Mouse (Mus musculus) G1E (cell line): ENCODE results near the gene Pitx1.

ENCODE experiments used
- CTCF ChIP-seq: IDR thresholded peaks from 2 replicates; pipeline ENCODE4 v1.5.1; 2012; ENCODE audit warnings: low read depth, low read length, inconsistent platforms, mixed read lengths
- GATA1 ChIP-seq: IDR thresholded peaks from 2 replicates; pipeline ENCODE4 v1.6.1; 2012; ENCODE audit warnings: borderline replicate concordance, low read length, inconsistent platforms, mixed read lengths
- POLR2AphosphoS5 ChIP-seq: IDR thresholded peaks from 2 replicates; pipeline ENCODE4 v1.6.1; 2012; ENCODE audit warnings: low read depth, low read length, inconsistent platforms; ENCODE audit not compliant: insufficient replicate concordance
- TAL1 ChIP-seq: conservative IDR thresholded peaks from 2 replicates; pipeline ENCODE4 v1.6.1; 2012; ENCODE audit warnings: low read depth, low read length, inconsistent platforms, mixed read lengths

GRCm38 (mm10) chr13:55828141-55829017 lies 7.6 kb downstream of the Pitx1 start:
- no peak for TF ChIP-seq CTCF
- TF ChIP-seq TAL1: no peak
- TF ChIP-seq GATA1: no peak
- no peak for TF ChIP-seq POLR2AphosphoS5
